Mouse (Mus musculus) midbrain, embryonic 11.5 days (tissue): ENCODE data around the gene Ccng1. TPM values are rescaled to one million over a fixed set of nuclear protein-coding genes. Genes with fewer than 3 reads are reported as not detected.
"Not testable (repeated sequence)": the region's sequence is repeated elsewhere in the genome, so short reads cannot be mapped to it uniquely, and the experiment has no call there.

Experiments
- ATAC-seq: fragments of 200-750 bp; cut with Nextera tagmentation; 2 replicates; pipeline ENCODE4 v1.8.0; 2017; ENCODE audit warnings: moderate TSS enrichment, moderate library complexity; ENCODE audit not compliant: low FRiP score
- DNase-seq: peaks from one replicate; pipeline ENCODE4 v3.0.0; 2015; ENCODE audit warnings: low spot score; ENCODE audit errors: missing footprints
- H3K27ac ChIP-seq: fragments of 300-500 bp; sonication (generic); 2 replicates; pipeline ENCODE4 v1.5.1; 2014; ENCODE audit warnings: low read depth, low read length
- H3K27me3 ChIP-seq: fragments of 300-500 bp; sonication (generic); 2 replicates; pipeline ENCODE4 v1.6.1; 2014; ENCODE audit warnings: mild to moderate bottlenecking, low read length, moderate library complexity, mixed read lengths; ENCODE audit not compliant: control insufficient read depth, insufficient read depth
- H3K36me3 ChIP-seq: fragments of 300-500 bp; sonication (generic); 2 replicates; pipeline ENCODE4 v1.6.1; 2014; ENCODE audit warnings: mild to moderate bottlenecking, low read length, moderate library complexity, mixed read lengths; ENCODE audit not compliant: control insufficient read depth, insufficient read depth
- H3K4me1 ChIP-seq: fragments of 300-500 bp; sonication (generic); 2 replicates; pipeline ENCODE4 v1.6.1; 2014; ENCODE audit warnings: low read length; ENCODE audit not compliant: control insufficient read depth, insufficient read depth
- H3K4me2 ChIP-seq: fragments of 300-500 bp; sonication (generic); 2 replicates; pipeline ENCODE4 v1.6.1; 2014; ENCODE audit warnings: mild to moderate bottlenecking, moderate library complexity
- H3K4me3 ChIP-seq: fragments of 300-500 bp; sonication (generic); 2 replicates; pipeline ENCODE4 v1.5.1; 2014; ENCODE audit warnings: low read depth, low read length
- H3K9ac ChIP-seq: fragments of 300-500 bp; sonication (generic); 2 replicates; pipeline ENCODE4 v1.6.1; 2014; ENCODE audit warnings: low read length
- H3K9me3 ChIP-seq: fragments of 300-500 bp; sonication (generic); 2 replicates; pipeline ENCODE4 v1.6.1; 2016; ENCODE audit warnings: low read length; ENCODE audit not compliant: control insufficient read depth
- WGBS: fragments of 180-500 bp; shearing (Covaris S2); extraction: QIAGEN DNeasy Blood & Tissue Kit; methylation state at CpG from one replicate; pipeline ENCODE4 v1.1.7; 2014; 5-methylcytosine and 5-hydroxymethylcytosine counted together
- polyA plus RNA-seq: library from polyadenylated mRNA; unstranded; fragments of >200 nt; fragmentation: Nextera tagmentation; extraction: Ambion mirVana; gene quantifications from 2 replicates; pipeline ENCODE4 v1.2.1, GENCODE M21; 2014

Ccng1 gene
- polyA plus RNA-seq, 1 experiment from 2014 or later = 47.9 TPM

- DNase-seq (no peak), ATAC-seq (no peak)
- Histone ChIP-seq H3K27me3 (no peaks in the 10 kb centered on the region), H3K4me2 (no peak overlapping the region), H3K36me3 (peaks cover 8% of the 10 kb centered on the region; the same call in 1 of the 2 replicates), H3K4me3 (no peak overlapping the region), H3K9me3 (no peaks in the 10 kb centered on the region), H3K9ac (no peak overlapping the region), H3K4me1 (peaks cover 14% of the 10 kb centered on the region), H3K27ac (no peak overlapping the region)
- 89% methylated on average over 3 of the region's 3 CpGs for WGBS
Measured at GRCm38 (mm10) chr11:40737369-40737768, 17.7 kb downstream of the Ccng1 start.

- peak; percentile 91 for DNase-seq
- H3K4me1 ChIP-seq = peaks cover 22% of the 10 kb centered on the region
- WGBS = 5% methylated on average over 11 of the region's 11 CpGs
- no peaks in the 10 kb centered on the region for H3K27me3 ChIP-seq
- peaks cover 8% of the 10 kb centered on the region; the same call in 1 of the 2 replicates for H3K36me3 ChIP-seq
- H3K9ac ChIP-seq = peak overlapping the region; percentile 97
- no peak for ATAC-seq
- H3K4me2 ChIP-seq = peak overlapping the region; percentile 72
- H3K9me3 ChIP-seq = no peaks in the 10 kb centered on the region
- peak overlapping the region; percentile 76; the same call in 1 of the 2 replicates for H3K27ac ChIP-seq
- H3K4me3 ChIP-seq = peak overlapping the region; percentile 86
Measured at GRCm38 (mm10) chr11:40734251-40734752, 20.8 kb downstream of the Ccng1 start.

- Histone ChIP-seq H3K9me3 (no peaks in the 10 kb centered on the region), H3K4me2 (peak within 1 kb of the TSS; percentile 72), H3K27ac (peak within 1 kb of the TSS; percentile 76), H3K9ac (peak within 1 kb of the TSS; percentile 97), H3K27me3 (no peaks in the 10 kb centered on the region), H3K4me3 (peak within 1 kb of the TSS; percentile 86), H3K4me1 (peaks cover 22% of the 10 kb centered on the region), H3K36me3 (peaks cover 8% of the 10 kb centered on the region; the same call in 1 of the 2 replicates)
- peak; percentile 99 for DNase-seq
- under 1% methylated on average over 52 of the region's 52 CpGs for WGBS
- ATAC-seq = peak; percentile 99
Measured at GRCm38 (mm10) chr11:40733339-40734174, 21.6 kb downstream of the Ccng1 start, which contains the start of the genes Hmmr and Nudcd2. Hmmr (minus strand) TSS chr11:40733422. Nudcd2 (plus strand) TSS chr11:40733667.

- ATAC-seq = peak; percentile 63
- no peak for DNase-seq
Measured at GRCm38 (mm10) chr11:40732997-40733338, 22.1 kb downstream of the Ccng1 start.

GRCm38 (mm10) chr11:40718324-40718723 is 36.8 kb downstream of the Ccng1 start:
- Histone ChIP-seq H3K9ac (no peak overlapping the region), H3K27me3 (no peaks in the 10 kb centered on the region), H3K4me3 (no peak overlapping the region), H3K4me2 (no peak overlapping the region), H3K4me1 (no peaks in the 10 kb centered on the region), H3K9me3 (no peaks in the 10 kb centered on the region), H3K27ac (no peak overlapping the region), H3K36me3 (peaks cover 41% of the 10 kb centered on the region)
- ATAC-seq (no peak), DNase-seq (no peak)

More at GRCm38 (mm10) chr11:40732997-40733338, 22.1 kb downstream of the Ccng1 start:
- under 1% methylated on average over 14 of the region's 14 CpGs for WGBS
- no peak overlapping the region; the same call in 1 of the 2 replicates for H3K27ac ChIP-seq
- H3K27me3 ChIP-seq = no peaks in the 10 kb centered on the region
- H3K9me3 ChIP-seq = no peaks in the 10 kb centered on the region
- H3K4me3 ChIP-seq = peak overlapping the region; percentile 86
- peaks cover 8% of the 10 kb centered on the region; the same call in 1 of the 2 replicates for H3K36me3 ChIP-seq
- peak overlapping the region; percentile 69 for H3K4me2 ChIP-seq
- peak overlapping the region; percentile 69 for H3K9ac ChIP-seq
- H3K4me1 ChIP-seq = peaks cover 22% of the 10 kb centered on the region

- Histone ChIP-seq H3K27me3 (no peaks in the 10 kb centered on the region), H3K9ac (no peak overlapping the region), H3K9me3 (no peaks in the 10 kb centered on the region), H3K4me3 (no peak overlapping the region), H3K4me2 (no peak overlapping the region), H3K4me1 (no peaks in the 10 kb centered on the region), H3K36me3 (peaks cover 31% of the 10 kb centered on the region), H3K27ac (no peak overlapping the region)
- WGBS = 93% methylated on average over 5 of the region's 5 CpGs
- no peak for DNase-seq
- ATAC-seq = no peak
Measured at GRCm38 (mm10) chr11:40715524-40715923, 39.6 kb downstream of the Ccng1 start.

GRCm38 (mm10) chr11:40713858-40714257 is 41.3 kb downstream of the Ccng1 start:
- H3K27ac ChIP-seq = no peak overlapping the region
- H3K9ac ChIP-seq = no peak overlapping the region
- peaks cover 30% of the 10 kb centered on the region for H3K36me3 ChIP-seq
- H3K4me1 ChIP-seq = no peaks in the 10 kb centered on the region
- DNase-seq (peak; percentile 12), ATAC-seq (no peak)
- H3K4me3 ChIP-seq = no peak overlapping the region
- H3K27me3 ChIP-seq = no peaks in the 10 kb centered on the region
- 91% methylated on average over 8 of the region's 8 CpGs for WGBS
- H3K9me3 ChIP-seq = no peaks in the 10 kb centered on the region
- no peak overlapping the region for H3K4me2 ChIP-seq

GRCm38 (mm10) chr11:40709899-40710298 is 45.2 kb downstream of the Ccng1 start:
- H3K4me3 ChIP-seq, H3K9ac ChIP-seq, H3K4me1 ChIP-seq, H3K27me3 ChIP-seq, H3K4me2 ChIP-seq, ATAC-seq, H3K9me3 ChIP-seq, H3K27ac ChIP-seq, DNase-seq: not testable (repeated sequence)
- peaks cover 20% of the 10 kb centered on the region for H3K36me3 ChIP-seq
- 93% methylated on average over 6 of the region's 6 CpGs for WGBS
